Mouse (Mus musculus) Muller cell, postnatal 12 days (primary cell): ENCODE data around the gene Prkce.

ENCODE experiments used
- DNase-seq: peaks from one replicate; pipeline ENCODE4 v3.0.0-alpha.2; 2015; ENCODE audit errors: inconsistent ontology term

The Prkce gene

DNA sequence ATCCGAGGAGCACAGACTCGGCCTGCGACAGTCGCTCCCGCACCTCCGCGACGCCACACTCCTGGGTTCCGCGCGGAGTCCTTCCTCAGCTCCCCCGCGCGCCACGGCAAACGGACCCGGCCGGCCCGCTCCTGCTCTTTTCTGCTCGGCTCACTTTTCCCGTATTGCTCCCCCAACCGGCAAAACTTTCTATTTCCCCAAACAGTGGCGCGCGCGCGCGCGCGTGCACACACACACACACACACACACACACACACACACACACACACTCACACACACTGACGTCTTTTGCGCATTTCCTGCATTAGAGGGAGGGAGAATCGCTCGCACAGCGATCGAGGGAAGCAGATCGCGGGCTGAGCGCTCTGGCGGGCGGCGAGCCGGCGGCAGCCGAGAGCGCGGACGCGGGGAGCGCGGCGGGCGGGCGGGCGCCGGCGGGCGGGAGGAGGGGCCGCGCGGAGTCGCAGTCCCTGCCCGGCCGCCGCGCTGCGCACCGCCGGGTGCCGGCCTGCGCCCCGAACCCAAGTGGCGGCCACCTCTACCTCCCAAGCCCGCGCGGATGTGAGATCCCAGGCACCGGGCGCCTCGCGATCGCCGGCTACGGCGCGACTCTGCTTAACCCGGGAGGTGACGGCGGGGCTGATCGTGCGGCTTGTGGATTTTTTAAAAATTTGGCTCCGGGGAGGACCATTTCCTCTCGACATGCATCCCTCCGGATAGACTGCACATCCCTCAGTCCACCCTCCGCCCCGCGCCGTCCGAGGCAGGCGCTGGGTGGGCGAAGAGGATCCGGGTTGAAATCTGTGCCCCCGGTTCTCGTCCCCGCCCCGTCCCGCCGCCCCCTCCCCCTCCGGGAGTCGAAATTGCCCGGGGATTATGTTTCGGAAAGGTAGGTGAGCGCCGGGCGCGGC, at the start of gene Prkce:
Gene Prkce (plus strand): TSS at position 466 of the 911 bp plus-strand sequence.
- DNase-seq = peak; percentile 94

DNA sequence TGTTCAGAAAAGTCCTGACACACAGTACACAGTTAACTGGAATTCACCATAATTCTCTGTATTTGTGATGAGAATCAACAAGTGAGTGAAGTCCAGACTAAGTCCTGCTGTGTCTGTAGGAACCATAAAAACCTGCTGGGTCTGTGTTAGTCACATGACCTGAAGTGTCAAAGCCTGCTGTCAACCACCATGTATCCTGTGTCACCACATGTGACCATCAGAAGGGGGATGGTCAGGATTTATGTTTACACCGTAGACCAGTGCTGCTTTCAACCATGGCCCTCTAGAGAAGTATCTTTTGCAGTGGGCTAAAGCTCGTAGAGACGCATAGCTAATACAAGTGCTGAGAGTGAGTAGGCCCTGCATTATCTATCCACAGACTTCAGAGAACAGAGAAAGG, 44.4 kb upstream of the Prkce start:
- DNase-seq = no peak

DNA sequence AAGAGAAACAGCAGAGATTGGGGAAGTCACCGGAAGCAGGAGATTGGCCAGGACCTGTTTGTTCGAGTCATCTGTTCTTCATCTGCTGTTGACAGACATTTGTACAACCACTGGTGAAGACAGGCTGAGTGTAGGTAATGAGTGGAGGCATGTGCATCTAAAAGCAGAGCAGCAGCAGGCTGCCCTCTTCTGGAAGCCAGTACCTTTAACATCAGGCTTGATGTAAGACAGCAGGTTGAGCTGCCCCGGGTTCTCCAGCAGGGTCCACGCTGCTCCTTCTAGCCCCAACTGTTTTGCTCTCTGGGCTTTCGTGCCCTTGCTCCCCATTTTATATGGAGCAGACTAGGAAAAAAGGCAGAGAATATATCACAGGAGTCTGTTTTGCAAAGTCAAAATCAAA, 41.7 kb upstream of the Prkce start:
- DNase-seq = no peak

DNA sequence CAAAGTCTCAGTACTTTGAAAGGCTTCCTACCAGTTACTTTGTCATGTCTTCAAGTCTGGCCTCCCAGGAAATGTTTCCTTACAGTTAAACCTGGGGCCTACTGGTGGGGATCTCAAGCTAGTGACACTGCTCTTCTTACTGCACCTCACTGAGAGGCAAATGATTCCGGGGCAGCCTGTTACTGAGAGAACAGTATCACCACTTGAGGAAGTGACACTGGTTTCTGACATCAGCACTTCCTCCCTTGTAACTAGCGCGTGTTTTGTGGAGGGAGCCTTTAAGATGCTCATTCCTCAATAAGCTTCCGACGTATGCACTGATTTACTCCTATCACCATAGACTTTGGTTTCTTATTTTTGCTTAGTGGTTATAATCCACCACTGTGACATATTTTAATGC, 39.4 kb upstream of the Prkce start:
- DNase-seq = no peak

DNA sequence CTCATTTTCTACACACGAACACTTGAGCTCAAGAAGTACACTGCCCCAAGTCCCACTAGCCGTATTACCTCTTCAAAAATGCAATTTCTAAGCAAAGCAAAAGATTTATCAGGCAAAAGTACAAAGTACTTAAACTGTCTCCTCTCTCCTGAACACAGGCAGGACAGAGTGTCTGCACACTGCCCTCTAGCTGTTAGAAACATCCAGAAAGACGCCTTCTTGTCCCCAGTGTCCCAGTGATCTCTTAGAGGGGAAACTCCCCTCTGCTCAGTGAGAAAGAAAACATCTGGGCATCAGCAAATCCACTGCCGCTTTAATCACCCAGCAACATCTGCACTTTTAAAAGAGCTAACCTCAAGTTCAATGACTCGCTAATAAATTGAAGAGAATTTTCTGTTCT, 35.1 kb upstream of the Prkce start:
- no peak for DNase-seq

DNA sequence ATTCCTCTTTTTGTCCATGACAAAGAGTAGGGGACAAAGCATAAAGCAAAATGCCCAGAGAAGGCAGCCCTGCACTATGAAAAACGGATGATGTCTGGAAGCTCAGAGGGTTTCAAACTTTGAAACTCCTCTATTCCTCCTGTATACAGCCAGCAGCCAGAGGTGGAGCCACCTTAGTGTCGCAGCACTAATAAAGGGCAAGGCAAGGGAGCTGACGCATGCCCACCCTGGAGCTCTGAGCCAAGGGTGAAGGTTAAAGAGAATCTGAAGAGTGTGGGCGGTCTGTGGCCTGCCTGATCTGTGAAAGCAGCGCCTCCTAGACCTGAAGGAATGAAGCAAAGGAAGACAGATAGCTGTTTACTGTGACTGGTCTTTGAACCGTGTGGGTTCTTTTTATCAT, 33.1 kb upstream of the Prkce start:
- no peak for DNase-seq

DNA sequence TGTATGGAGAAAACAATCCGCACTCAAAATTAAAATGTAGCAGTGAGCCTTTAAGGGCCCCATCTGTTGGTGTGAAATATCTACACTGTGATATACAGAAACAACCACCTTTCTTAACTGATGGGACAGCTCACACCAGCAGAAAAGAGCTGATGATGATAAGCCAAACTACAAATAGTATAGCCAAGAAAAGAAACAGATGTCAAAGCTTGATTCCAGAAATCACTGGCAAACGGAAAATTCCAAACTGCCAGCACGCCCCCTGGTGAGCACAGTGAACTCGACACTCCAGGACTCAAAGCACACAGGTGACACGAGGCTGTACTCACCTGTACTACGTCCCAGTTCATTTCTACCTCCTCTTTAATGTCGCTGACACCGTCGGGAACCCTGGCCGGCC, 31.8 kb upstream of the Prkce start:
- DNase-seq = no peak

DNA sequence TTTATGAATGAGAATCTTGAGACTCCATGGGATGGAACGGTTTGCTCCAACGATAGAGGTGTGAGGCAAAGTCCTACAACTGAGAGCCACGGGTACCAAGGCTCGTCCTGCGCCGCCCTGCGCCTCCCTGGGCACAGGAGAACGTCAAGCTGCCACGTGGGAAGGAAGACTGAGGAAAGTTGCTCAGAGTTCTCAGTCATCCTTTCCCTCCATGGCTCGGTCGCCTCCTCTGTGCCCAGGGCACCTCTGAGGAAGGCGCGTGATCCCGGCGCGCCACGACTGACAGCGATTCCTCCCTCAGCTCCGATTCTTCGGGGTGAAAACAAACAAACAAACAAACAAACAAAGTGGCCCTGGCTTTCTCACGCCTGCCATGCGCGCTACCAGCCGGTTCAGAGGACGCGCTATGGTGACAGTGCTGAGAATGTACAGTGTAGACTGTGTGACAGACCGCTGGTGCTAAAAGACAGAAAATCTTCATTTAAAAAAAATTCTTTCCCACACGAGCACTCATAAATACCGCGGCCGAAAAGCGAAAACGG, 23.0 kb upstream of the Prkce start:
- no peak for DNase-seq

DNA sequence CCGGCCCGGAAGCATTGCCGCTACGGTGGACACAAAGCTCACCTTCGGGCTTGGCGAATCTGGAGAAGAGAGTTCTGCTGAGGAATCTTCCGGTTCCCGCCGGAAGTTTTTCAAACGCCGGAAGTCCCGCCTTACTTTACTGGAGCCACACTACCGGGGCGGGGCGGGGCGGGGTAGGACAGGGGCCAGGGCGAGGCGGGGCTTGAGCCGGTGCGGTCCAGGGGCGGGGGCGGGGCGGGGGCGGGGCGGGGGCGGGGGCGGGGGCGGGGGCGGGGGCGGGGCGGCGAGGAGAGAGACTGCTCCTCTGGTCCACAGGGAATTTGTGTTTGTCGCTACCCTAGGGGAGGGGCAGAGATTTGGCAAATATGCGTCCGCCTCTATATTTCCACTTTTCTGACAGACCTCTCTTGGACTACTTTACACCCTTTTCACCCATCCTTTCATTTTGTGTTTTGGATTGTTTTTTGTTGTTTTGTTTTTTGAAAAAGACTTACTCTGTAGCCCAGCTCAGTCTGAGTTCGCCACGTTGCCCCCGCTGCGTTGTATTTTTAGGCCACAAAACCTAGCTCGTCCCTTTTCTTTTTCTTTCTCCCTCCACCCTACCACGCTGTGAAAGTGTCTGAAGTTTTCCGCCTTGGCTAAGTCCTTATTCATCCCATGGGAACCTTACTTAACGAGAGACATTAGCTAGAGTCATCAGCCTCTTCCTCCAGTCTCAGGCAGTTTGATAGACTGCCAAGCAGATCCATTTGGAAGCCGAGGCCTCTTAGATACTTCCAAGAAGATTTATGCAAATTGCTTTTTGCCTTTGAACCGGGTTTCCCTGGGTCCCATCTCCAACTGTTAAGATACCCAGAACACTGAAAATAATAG, 22.3 kb upstream of the Prkce start, which contains the start of gene Srbd1:
Gene Srbd1 (minus strand): TSS at position 97 of the 873 bp plus-strand sequence.
- DNase-seq = peak; percentile 95

DNA sequence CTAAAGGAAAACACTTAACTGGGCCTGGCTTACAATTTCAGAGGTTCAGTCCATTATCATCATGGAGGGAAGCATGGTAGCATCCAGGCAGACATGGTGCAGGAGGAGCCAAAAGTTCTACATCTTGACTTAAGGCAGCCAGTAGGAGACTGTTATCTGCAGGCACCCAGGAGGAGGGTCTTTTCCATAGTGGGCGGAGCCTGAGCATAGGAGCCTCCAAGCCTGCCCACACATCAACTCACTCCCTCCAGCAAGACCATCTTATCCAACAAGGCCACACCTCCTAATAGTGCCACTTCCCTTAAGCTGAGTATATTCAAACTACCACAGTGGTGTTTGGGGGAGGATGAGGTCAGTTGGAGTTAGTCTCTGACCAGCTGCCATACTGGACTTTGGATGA, 17.9 kb upstream of the Prkce start:
- no peak for DNase-seq

DNA sequence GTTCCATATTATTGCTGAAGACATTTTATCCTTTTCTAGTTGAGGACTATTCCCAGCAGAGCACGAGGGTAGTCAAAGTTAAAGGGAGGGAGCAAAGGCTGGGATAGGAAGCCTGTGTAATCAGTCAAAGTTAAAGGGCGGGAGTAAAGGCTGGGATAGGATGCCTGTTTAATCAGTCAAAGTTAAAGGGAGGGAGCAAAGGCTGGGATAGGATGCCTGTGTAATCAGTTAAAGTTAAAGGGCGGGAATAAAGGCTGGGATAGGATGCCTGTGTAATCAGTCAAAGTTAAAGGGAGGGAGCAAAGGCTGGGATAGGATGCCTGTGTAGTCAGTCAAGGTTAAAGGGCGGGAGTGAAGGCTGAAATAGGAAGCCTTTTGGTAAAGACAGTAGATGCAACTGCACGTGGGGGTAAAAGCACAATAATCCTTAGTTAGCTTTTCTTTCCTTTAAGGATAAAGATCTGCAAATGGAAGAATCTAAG, 16.7 kb upstream of the Prkce start:
- DNase-seq = peak; percentile 85

DNA sequence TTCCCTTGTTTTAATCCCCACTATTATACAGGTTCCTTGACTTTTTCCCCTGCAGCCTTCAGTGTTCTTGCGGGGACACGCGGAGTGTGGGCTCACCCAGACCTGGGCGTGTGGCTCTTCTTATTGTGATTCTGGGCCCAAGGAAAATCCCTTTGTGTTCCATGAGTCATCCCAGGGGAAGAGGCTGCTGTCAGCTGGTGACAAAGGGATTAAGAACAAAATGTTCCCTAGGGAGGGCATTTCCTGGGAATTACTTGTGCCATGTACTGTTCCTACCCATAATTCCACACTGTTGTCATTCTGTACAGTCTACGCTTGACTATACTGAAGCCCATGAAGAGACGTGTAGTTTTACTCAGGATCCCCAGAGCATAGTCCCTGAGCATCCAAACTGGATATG, 10.6 kb upstream of the Prkce start:
- DNase-seq = no peak

DNA sequence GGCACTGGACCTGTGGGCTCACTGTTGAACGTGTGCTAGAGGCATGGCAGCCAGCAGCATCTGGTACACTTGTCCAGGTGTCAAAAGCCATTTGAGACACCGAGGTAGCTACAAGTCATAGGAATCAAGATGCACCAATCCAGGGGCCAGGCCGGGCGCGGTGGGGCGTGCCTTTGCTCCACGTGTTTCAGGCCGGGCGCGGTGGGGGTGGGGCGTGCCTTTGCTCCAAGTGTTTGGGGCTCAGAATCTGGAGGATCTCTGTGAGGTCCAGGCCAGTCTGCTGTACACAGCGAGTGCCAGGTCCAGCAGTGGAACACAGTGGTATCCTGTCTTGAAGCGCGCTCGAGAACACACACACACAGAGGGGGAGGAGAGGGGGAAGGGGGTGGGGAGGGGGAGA, 4.9 kb upstream of the Prkce start:
- DNase-seq = no peak

DNA sequence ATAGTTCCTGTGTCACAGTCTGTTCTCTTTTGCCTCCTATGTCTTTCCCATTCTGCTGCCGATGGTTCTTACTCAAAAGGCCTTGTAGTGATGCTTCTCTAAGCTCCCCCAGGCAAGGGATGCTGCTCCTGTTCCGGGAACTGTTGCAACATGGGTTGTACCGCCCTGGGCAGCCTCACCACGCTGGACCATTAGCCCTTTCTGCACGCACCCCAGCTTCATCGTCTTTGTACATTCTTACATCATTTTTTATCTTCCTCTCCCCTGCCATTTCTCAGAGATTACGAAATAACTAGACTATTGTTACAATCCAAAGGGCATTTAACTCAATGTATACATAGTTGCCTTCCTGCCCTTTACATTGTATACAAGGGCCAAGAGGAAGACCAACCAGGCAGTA, 3.2 kb upstream of the Prkce start:
- DNase-seq = no peak

DNA sequence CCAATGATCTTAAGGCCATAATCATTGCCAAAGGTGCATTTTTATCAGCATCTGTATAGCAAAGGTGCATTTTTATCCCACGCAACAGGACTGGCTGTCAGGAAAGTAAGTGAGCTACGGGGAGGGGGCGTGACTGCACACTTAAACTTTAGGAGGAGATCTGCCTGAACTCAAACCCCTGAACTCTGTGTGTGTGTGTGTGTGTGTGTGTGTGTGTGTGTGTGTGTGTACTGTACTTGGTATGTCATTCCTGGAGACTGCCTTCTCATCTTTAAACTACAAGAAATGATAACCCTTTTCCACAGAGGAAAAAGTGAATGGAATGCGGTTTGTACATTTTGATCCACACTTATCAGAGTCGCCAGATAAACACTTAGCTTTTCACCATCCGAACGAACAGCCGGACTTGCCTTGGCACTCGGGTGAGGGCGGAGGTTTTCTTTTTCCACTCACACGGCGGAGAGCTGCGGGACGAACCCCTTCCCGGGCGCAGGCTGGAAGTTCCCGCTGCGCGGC, 1.5 kb upstream of the Prkce start:
- DNase-seq = no peak

DNA sequence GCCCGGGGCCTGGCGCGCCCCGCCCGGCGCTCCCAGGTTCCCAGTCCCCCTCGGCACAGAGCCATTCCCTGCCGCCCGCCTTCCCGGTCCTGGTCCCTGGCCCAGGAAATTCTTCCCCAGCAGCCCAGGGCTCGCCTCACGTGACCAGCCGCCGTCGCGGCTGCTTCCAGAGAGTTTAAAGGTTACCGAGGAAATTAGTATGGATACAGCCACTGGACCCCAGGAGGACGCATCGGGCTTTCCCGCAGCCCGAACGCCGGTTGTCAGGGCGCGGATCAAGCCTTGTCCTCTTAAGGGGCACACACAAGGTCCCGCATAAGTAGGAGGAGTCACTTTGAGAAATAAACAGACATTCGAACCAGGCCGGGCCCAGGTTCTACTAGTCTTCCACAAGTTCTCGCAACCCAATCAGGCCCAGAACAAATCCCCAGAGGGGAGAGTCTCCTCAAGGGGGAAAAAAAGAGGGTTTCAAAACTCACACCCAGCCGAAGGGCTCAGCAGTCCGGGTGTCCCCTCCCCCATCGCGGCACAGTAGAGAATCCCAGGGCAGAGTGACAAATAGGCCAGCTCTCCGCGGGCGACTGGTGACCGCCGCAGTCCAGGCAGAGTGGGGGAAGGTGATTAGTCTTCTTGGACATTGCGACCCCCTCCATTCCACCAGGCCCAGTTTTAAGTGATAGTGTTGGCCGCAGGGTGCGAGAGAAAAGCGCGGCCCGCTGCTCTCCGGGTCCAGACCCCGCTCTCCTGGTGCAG, 842 bp upstream of the Prkce start:
- DNase-seq = peak; percentile 88

DNA sequence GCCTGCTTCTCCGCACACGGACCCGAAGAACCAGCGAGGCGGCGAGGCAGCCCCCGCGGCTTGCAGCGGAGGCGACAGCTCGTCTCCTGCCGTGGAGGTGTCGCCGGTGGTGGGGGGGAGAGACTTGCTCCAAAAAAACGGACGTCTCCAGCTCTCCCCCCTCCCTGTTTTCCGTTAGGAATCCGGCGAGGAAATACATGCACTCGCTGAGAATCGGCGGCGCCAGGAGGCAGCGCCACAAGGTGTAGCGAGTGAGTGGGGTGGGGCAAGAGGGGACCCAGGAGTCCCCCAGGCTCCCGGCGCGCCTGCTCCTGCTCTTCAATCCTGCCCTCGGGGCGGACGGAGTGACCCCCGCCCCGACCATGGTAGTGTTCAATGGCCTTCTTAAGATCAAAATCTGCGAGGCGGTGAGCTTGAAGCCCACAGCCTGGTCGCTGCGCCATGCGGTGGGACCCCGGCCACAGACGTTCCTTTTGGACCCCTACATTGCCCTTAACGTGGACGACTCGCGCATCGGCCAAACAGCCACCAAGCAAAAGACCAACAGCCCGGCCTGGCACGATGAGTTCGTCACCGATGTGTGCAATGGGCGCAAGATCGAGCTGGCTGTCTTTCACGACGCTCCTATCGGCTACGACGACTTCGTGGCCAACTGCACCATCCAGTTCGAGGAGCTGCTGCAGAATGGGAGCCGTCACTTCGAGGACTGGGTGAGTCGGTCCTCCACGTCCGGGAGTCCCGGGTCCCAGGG, 821 bp downstream of the Prkce start:
- peak; percentile 44 for DNase-seq

DNA sequence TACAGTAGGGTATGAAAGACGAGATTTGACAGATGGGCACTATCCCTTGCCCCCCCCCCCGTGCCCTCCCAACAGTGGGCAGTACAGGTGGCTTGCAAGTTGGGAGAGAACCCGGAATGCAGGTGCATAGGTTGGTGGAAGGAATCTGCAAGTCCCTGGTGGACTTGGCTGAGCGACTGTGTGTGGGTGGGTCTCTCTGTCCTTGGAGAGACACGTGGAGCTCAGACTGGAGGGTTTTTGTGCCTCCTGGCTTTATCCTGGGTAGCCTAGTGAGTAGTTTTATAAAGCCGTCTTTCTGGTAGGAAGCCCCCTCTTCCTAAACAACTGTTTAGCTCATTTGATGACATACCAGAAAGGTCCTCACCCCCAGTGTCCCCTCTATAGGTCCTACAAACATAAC, 1.5 kb downstream of the Prkce start:
- no peak for DNase-seq

DNA sequence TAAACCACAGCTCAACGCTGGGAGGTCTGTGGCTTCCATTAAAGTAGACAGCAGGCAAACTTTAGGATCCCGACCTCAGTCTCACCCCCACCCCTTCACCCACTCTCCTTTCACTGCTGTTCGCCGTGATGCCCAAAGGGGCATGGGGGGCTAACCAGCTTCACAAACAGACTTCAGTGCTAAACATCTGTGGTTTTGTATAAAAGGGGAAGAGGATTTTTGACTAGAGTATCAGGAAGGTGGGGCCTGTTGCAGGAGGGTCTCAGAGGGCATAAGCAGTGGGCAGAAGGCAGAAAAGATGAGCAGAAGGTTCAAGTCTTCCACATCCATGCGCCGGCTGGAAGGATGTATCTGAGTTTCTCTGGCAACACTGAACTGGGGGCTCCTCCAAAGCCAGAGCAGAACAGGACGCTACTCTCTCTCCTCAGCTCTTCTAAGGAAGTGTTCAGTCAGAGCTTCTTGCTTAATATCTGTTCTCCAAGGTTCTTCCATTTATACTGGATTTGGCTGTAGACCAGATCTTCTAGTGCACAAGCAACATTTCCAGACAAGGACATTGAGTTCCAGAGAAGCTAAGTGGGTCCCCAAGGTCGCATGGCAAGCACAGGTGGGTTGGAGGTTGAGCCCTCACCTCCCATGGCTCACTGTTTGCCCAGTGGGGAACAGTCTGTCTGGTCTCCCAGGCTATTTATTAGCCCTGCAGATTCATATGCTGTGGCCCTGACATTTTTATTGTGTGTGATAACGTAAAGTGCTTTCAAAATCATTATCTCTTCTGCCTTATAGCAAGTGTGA, 2.8 kb downstream of the Prkce start:
- no peak for DNase-seq

DNA sequence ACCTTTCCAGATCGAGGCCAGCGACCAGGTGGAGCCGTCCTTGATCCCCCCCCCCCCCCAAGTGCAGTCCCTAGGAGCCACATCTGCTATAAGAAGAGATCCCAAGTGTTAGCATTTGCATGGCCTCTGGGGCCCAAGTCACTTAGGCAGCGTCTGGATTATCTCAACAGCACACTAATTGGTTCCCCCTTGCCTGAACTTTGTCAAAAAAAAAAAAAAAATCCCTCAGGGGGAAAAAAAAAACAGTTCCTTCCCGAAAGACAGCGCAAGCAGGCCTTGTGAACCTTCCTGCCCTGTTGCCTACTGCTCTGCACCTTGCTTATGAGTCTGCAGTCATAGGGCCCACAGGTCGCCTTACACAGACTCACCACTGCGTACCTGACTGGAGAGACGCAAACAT, 7.9 kb downstream of the Prkce start:
- no peak for DNase-seq
